Mouse (Mus musculus) thymus, adult 2 months (tissue): ENCODE measurements around the gene Nrp1. TPM values are rescaled to one million over a fixed set of nuclear protein-coding genes. Genes with fewer than 3 reads are reported as not detected.

Experiments used
- DNase-seq: peaks from one replicate; pipeline ENCODE4 v3.0.0; 2021
- H3K27ac ChIP-seq: fragments of 200-500 bp; 2 replicates; pipeline ENCODE4 v1.5.1; 2012; ENCODE audit warnings: low read length, control low read depth; ENCODE audit not compliant: control insufficient read depth, insufficient read depth
- H3K27me3 ChIP-seq: fragments of 200-500 bp; 2 replicates; pipeline ENCODE4 v1.6.1; 2012; ENCODE audit warnings: mild to moderate bottlenecking, low read length, moderate library complexity, mixed read lengths; ENCODE audit not compliant: control insufficient read depth, insufficient read depth
- H3K36me3 ChIP-seq: fragments of 200-500 bp; 2 replicates; pipeline ENCODE4 v1.6.1; 2012; ENCODE audit warnings: mild to moderate bottlenecking, low read length, moderate library complexity; ENCODE audit not compliant: control insufficient read depth, insufficient read depth
- H3K4me1 ChIP-seq: fragments of 200-500 bp; replicated peaks from 2 replicates; pipeline ENCODE4 v1.6.1; 2012; ENCODE audit warnings: low read length; ENCODE audit not compliant: control insufficient read depth, insufficient read depth
- H3K4me3 ChIP-seq: fragments of 200-500 bp; 2 replicates; pipeline ENCODE4 v1.5.1; 2012; ENCODE audit warnings: mild to moderate bottlenecking, low read length, control low read depth, moderate library complexity; ENCODE audit not compliant: control insufficient read depth, insufficient read depth
- CTCF ChIP-seq: fragments of 200-500 bp; IDR thresholded peaks from 2 replicates; pipeline ENCODE4 v1.5.1; 2012; ENCODE audit warnings: mild to moderate bottlenecking, control low read depth, low read length, moderate library complexity, borderline replicate concordance; ENCODE audit not compliant: control insufficient read depth, poor library complexity, insufficient read depth; ENCODE audit errors: extremely low read depth
- POLR2A ChIP-seq: fragments of 200-500 bp; IDR thresholded peaks from 2 replicates; pipeline ENCODE4 v1.6.1; 2012; ENCODE audit warnings: mild to moderate bottlenecking, low read length, control low read depth, moderate library complexity; ENCODE audit not compliant: control insufficient read depth, poor library complexity, insufficient read depth; ENCODE audit errors: extremely low read depth
- WGBS: fragments of 180-500 bp; shearing (Covaris S2); methylation state at CpG from one replicate; pipeline ENCODE4 v1.1.7; 2018; 5-methylcytosine and 5-hydroxymethylcytosine counted together
- polyA plus RNA-seq: library from polyadenylated mRNA; depleted of rRNA; stranded (reverse); fragments of >200 nt; gene quantifications from 2 replicates; pipeline ENCODE4 v1.2.3, GENCODE M21; 2012

The Nrp1 gene
- polyA plus RNA-seq, 1 experiment: 18.4 TPM

- WGBS: 23% methylated on average over 4 of the region's 4 CpGs
- H3K27me3 ChIP-seq: no peaks in the 10 kb centered on the region
- H3K4me1 ChIP-seq: peaks cover 20% of the 10 kb centered on the region
- peak; percentile 29 for DNase-seq
- no peaks in the 10 kb centered on the region for H3K36me3 ChIP-seq
- TF ChIP-seq CTCF: no peak
- TF ChIP-seq POLR2A: no peak
- H3K27ac ChIP-seq: peak overlapping the region; percentile 71
- H3K4me3 ChIP-seq: no peak overlapping the region
Measured at GRCm38 (mm10) chr8:128391182-128391760, 32.9 kb downstream of the Nrp1 start.

GRCm38 (mm10) chr8:128394671-128395193 lies 36.3 kb downstream of the Nrp1 start:
- H3K36me3 ChIP-seq: no peaks in the 10 kb centered on the region
- TF ChIP-seq CTCF (no peak), POLR2A (no peak)
- no peak overlapping the region for H3K27ac ChIP-seq
- H3K27me3 ChIP-seq: no peaks in the 10 kb centered on the region
- no peak overlapping the region for H3K4me3 ChIP-seq
- peaks cover 6% of the 10 kb centered on the region for H3K4me1 ChIP-seq
- WGBS: 91% methylated on average over 5 of the region's 5 CpGs
- no peak for DNase-seq

- no peak overlapping the region for H3K27ac ChIP-seq
- WGBS: 74% methylated on average over 7 of the region's 7 CpGs
- H3K4me3 ChIP-seq: no peak overlapping the region
- H3K27me3 ChIP-seq: no peaks in the 10 kb centered on the region
- no peaks in the 10 kb centered on the region for H3K36me3 ChIP-seq
- no peak for DNase-seq
- peaks cover 2% of the 10 kb centered on the region for H3K4me1 ChIP-seq
- no peak for TF ChIP-seq POLR2A
- TF ChIP-seq CTCF: no peak
Measured at GRCm38 (mm10) chr8:128396968-128397367, 38.6 kb downstream of the Nrp1 start.

GRCm38 (mm10) chr8:128397441-128397840 lies 39.0 kb downstream of the Nrp1 start:
- Histone ChIP-seq H3K36me3 (no peaks in the 10 kb centered on the region), H3K4me3 (no peak overlapping the region), H3K4me1 (peaks cover 2% of the 10 kb centered on the region), H3K27me3 (no peaks in the 10 kb centered on the region), H3K27ac (no peak overlapping the region)
- TF ChIP-seq CTCF: no peak
- no peak for TF ChIP-seq POLR2A
- WGBS: 90% methylated on average over 3 of the region's 3 CpGs
- no peak for DNase-seq

- H3K4me3 ChIP-seq: no peak overlapping the region
- H3K27ac ChIP-seq: no peak overlapping the region
- peaks cover 2% of the 10 kb centered on the region for H3K4me1 ChIP-seq
- 97% methylated on average over 11 of the region's 11 CpGs for WGBS
- no peak for TF ChIP-seq CTCF
- no peak for TF ChIP-seq POLR2A
- H3K27me3 ChIP-seq: no peaks in the 10 kb centered on the region
- H3K36me3 ChIP-seq: no peaks in the 10 kb centered on the region
- no peak for DNase-seq
Measured at GRCm38 (mm10) chr8:128398472-128399091, 40.2 kb downstream of the Nrp1 start.

- no peaks in the 10 kb centered on the region for H3K36me3 ChIP-seq
Measured at GRCm38 (mm10) chr8:128400286-128400685, 41.9 kb downstream of the Nrp1 start.

GRCm38 (mm10) chr8:128404876-128405275 lies 46.5 kb downstream of the Nrp1 start:
- H3K4me3 ChIP-seq: no peak overlapping the region
- H3K27me3 ChIP-seq: no peaks in the 10 kb centered on the region
- no peak overlapping the region for H3K27ac ChIP-seq
- 73% methylated on average over 2 of the region's 2 CpGs for WGBS
- H3K4me1 ChIP-seq: peaks cover 2% of the 10 kb centered on the region
- DNase-seq: no peak
- H3K36me3 ChIP-seq: no peaks in the 10 kb centered on the region
- no peak for TF ChIP-seq CTCF
- TF ChIP-seq POLR2A: no peak

More at GRCm38 (mm10) chr8:128400286-128400685, 41.9 kb downstream of the Nrp1 start:
- Histone ChIP-seq H3K4me3 (no peak overlapping the region), H3K27ac (no peak overlapping the region), H3K27me3 (no peaks in the 10 kb centered on the region), H3K4me1 (peaks cover 2% of the 10 kb centered on the region)
- no peak for DNase-seq
- WGBS: 63% methylated on average over 5 of the region's 5 CpGs
- TF ChIP-seq CTCF (no peak), POLR2A (no peak)
